Mouse (Mus musculus): ENCODE measurements around the gene Grin2b. TPM values are rescaled to one million over a fixed set of nuclear protein-coding genes. Genes with fewer than 3 reads are reported as not detected.

The Grin2b gene
- polyA plus RNA-seq (2014; fragmentation: Nextera tagmentation; extraction: Ambion mirVana), result 58.1 and 87.8 TPM in 2 replicates

- Histone ChIP-seq H3K4me1 (ENCODE audit: control insufficient read depth, insufficient read depth, low read length) (peaks cover 7% of the 10 kb centered on the region), H3K27ac (ENCODE audit: low read depth, low read length) (peak within 1 kb of the TSS; percentile 91), H3K9me3 (ENCODE audit: control insufficient read depth, low read length) (no peaks in the 10 kb centered on the region), H3K4me2 (ENCODE audit: low read depth, low read length) (peak within 1 kb of the TSS; percentile 72), H3K36me3 (ENCODE audit: control insufficient read depth, insufficient read depth, low read length) (no peaks in the 10 kb centered on the region), H3K9ac (replicated peaks; ENCODE audit: low read depth, low read length) (peak within 1 kb of the TSS; percentile 72), H3K27me3 (ENCODE audit: control insufficient read depth, insufficient read depth, low read length) (no peaks in the 10 kb centered on the region), H3K4me3 (ENCODE audit: low read depth, low read length) (peak within 1 kb of the TSS; percentile 46)
- 2% methylated on average over 25 of the region's 30 CpGs for WGBS
- ATAC-seq (ENCODE audit: low read depth), result peak; percentile 85
Observed at GRCm38 (mm10) chr6:136173191-136173896, at the start of gene Grin2b. Grin2b (minus strand) TSS chr6:136173511.

- Histone ChIP-seq H3K4me1 (ENCODE audit: control insufficient read depth, insufficient read depth, low read length) (no peaks in the 10 kb centered on the region), H3K4me2 (ENCODE audit: low read depth, low read length) (no peak overlapping the region), H3K27ac (ENCODE audit: low read depth, low read length) (no peak overlapping the region), H3K36me3 (ENCODE audit: control insufficient read depth, insufficient read depth, low read length) (no peaks in the 10 kb centered on the region), H3K9ac (replicated peaks; ENCODE audit: low read depth, low read length) (no peak overlapping the region), H3K27me3 (ENCODE audit: control insufficient read depth, insufficient read depth, low read length) (no peaks in the 10 kb centered on the region), H3K9me3 (ENCODE audit: control insufficient read depth, low read length) (no peaks in the 10 kb centered on the region), H3K4me3 (ENCODE audit: low read depth, low read length) (no peak overlapping the region)
- ATAC-seq (ENCODE audit: low read depth), result no peak
- WGBS, result 90% methylated on average over 3 of the region's 3 CpGs
Observed at GRCm38 (mm10) chr6:136221894-136222293, 48.6 kb upstream of the Grin2b start.

GRCm38 (mm10) chr6:136210442-136210841 lies 37.1 kb upstream of the Grin2b start:
- H3K9me3 ChIP-seq (ENCODE audit: control insufficient read depth, low read length), result no peaks in the 10 kb centered on the region
- H3K4me3 ChIP-seq (ENCODE audit: low read depth, low read length), result no peak overlapping the region
- WGBS, result 38% methylated on average over 3 of the region's 3 CpGs
- no peak overlapping the region for H3K27ac ChIP-seq (ENCODE audit: low read depth, low read length)
- no peaks in the 10 kb centered on the region for H3K27me3 ChIP-seq (ENCODE audit: control insufficient read depth, insufficient read depth, low read length)
- H3K36me3 ChIP-seq (ENCODE audit: control insufficient read depth, insufficient read depth, low read length), result no peaks in the 10 kb centered on the region
- no peaks in the 10 kb centered on the region for H3K4me1 ChIP-seq (ENCODE audit: control insufficient read depth, insufficient read depth, low read length)
- peak; percentile 54; the same call in 1 of the 2 replicates for ATAC-seq (ENCODE audit: low read depth)
- no peak overlapping the region for H3K4me2 ChIP-seq (ENCODE audit: low read depth, low read length)
- no peak overlapping the region for H3K9ac ChIP-seq (replicated peaks; ENCODE audit: low read depth, low read length)

DNA sequence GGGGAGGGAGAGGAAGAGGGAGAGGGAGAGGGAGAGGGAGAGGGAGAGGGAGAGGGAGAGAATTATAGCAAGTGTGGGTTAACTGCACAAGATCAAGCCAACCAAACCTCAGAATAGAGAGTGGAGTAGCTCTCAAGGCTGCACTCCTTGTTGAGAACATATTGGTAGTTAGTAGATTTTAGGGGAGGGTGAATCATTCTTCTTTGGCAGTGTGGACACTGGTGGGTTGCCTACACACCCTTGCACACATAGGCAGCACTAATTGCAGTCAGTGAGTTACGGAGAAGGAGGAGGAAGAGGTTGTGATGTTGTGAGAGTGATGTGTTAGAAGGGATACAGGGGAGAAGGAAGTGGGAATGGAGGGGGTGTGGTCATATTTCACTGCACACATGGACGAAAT lies 26.5 kb upstream of the Grin2b start:
- H3K4me3 ChIP-seq (ENCODE audit: low read depth, low read length), result no peak overlapping the region
- no peaks in the 10 kb centered on the region for H3K27me3 ChIP-seq (ENCODE audit: control insufficient read depth, insufficient read depth, low read length)
- no peak overlapping the region for H3K9ac ChIP-seq (replicated peaks; ENCODE audit: low read depth, low read length)
- H3K9me3 ChIP-seq (ENCODE audit: control insufficient read depth, low read length), result no peaks in the 10 kb centered on the region
- no peak for ATAC-seq (ENCODE audit: low read depth)
- no peaks in the 10 kb centered on the region for H3K4me1 ChIP-seq (ENCODE audit: control insufficient read depth, insufficient read depth, low read length)
- H3K27ac ChIP-seq (ENCODE audit: low read depth, low read length), result no peak overlapping the region
- WGBS, result 86% methylated on average over 2 of the region's 2 CpGs
- no peaks in the 10 kb centered on the region for H3K36me3 ChIP-seq (ENCODE audit: control insufficient read depth, insufficient read depth, low read length)
- no peak overlapping the region for H3K4me2 ChIP-seq (ENCODE audit: low read depth, low read length)

DNA sequence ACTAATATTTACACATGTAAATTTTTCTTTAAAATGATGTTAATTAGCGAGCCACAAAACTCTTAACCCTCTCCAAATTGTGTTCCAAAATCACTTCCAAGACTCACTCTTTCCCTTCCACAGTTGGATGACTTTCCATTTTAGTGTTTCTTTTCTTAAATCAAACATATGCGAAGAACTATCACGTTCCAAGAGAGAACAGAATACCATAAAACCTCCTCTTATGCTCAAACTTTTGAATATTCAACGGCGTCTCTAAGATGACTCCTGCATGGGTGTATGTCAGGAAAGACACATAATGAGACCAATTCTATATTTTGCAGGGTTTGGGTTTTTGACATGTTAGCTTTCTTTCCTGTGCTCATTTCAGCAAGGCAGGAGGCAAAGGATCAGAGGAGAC lies 21.3 kb upstream of the Grin2b start:
- no peaks in the 10 kb centered on the region for H3K9me3 ChIP-seq (ENCODE audit: control insufficient read depth, low read length)
- no peaks in the 10 kb centered on the region for H3K4me1 ChIP-seq (ENCODE audit: control insufficient read depth, insufficient read depth, low read length)
- no peak overlapping the region for H3K4me2 ChIP-seq (ENCODE audit: low read depth, low read length)
- no peak overlapping the region for H3K9ac ChIP-seq (replicated peaks; ENCODE audit: low read depth, low read length)
- H3K27me3 ChIP-seq (ENCODE audit: control insufficient read depth, insufficient read depth, low read length), result no peaks in the 10 kb centered on the region
- ATAC-seq (ENCODE audit: low read depth), result no peak
- WGBS, result 88% methylated on average over 5 of the region's 5 CpGs
- no peak overlapping the region for H3K4me3 ChIP-seq (ENCODE audit: low read depth, low read length)
- H3K27ac ChIP-seq (ENCODE audit: low read depth, low read length), result no peak overlapping the region
- H3K36me3 ChIP-seq (ENCODE audit: control insufficient read depth, insufficient read depth, low read length), result no peaks in the 10 kb centered on the region

GRCm38 (mm10) chr6:136178066-136178465 lies 4.8 kb upstream of the Grin2b start:
- no peak for ATAC-seq (ENCODE audit: low read depth)
- H3K27me3 ChIP-seq (ENCODE audit: control insufficient read depth, insufficient read depth, low read length), result no peaks in the 10 kb centered on the region
- 89% methylated on average over 9 of the region's 9 CpGs for WGBS
- no peaks in the 10 kb centered on the region for H3K36me3 ChIP-seq (ENCODE audit: control insufficient read depth, insufficient read depth, low read length)
- H3K9ac ChIP-seq (replicated peaks; ENCODE audit: low read depth, low read length), result no peak overlapping the region
- H3K4me2 ChIP-seq (ENCODE audit: low read depth, low read length), result no peak overlapping the region
- no peak overlapping the region for H3K27ac ChIP-seq (ENCODE audit: low read depth, low read length)
- H3K4me1 ChIP-seq (ENCODE audit: control insufficient read depth, insufficient read depth, low read length), result no peaks in the 10 kb centered on the region
- H3K9me3 ChIP-seq (ENCODE audit: control insufficient read depth, low read length), result no peaks in the 10 kb centered on the region
- H3K4me3 ChIP-seq (ENCODE audit: low read depth, low read length), result no peak overlapping the region

DNA sequence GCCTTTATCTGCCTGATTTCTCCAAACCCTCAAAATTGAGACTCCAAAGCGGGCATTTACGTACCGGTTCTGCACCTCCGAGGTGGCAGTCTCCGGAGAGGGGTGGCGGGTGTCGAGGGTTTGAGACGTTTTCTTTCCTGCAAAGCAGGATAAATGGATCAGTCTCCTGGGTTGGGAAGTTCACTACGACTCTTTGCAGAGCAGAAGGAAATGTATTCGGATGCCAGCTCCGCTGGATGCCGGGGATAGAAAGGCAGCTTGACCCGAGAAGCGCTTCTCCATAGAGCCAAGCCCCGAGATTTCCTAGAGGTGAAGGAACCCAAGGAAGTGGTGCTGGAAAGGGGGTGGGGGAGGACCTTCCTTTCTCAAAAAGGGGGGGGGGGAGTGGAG lies 515 bp downstream of the Grin2b start:
- Histone ChIP-seq H3K9ac (replicated peaks; ENCODE audit: low read depth, low read length) (peak overlapping the region; percentile 72), H3K9me3 (ENCODE audit: control insufficient read depth, low read length) (no peaks in the 10 kb centered on the region), H3K36me3 (ENCODE audit: control insufficient read depth, insufficient read depth, low read length) (no peaks in the 10 kb centered on the region), H3K27ac (ENCODE audit: low read depth, low read length) (peak overlapping the region; percentile 91), H3K4me2 (ENCODE audit: low read depth, low read length) (peak overlapping the region; percentile 72), H3K4me3 (ENCODE audit: low read depth, low read length) (peak overlapping the region; percentile 46), H3K27me3 (ENCODE audit: control insufficient read depth, insufficient read depth, low read length) (no peaks in the 10 kb centered on the region), H3K4me1 (ENCODE audit: control insufficient read depth, insufficient read depth, low read length) (peaks cover 7% of the 10 kb centered on the region)
- WGBS, result 1% methylated on average over 15 of the region's 15 CpGs
- ATAC-seq (ENCODE audit: low read depth), result no peak; the same call in none of the 2 replicates

DNA sequence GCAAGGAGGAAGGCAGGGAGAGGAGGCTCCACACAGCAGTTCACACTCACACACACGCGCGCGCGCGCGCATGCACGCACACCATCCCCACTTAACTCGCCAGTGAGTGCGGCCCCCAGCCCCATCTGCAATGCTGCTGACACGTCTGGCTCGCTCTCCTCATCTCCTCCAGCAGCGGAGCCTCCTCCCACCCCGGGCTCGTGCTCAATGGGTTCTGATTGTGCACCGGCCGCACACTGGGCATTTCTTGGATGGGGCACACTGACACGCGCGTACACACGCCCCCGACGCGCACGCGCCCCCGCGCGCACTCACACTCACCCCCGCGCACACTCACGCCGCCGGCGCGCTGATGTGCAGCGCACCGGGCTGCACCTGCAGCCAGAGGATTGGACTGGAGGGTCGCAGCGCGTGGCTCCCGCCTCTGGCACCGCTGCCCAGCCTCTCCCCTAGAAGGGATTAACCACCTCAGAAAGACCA lies 1.1 kb downstream of the Grin2b start:
- peak overlapping the region; percentile 72 for H3K9ac ChIP-seq (replicated peaks; ENCODE audit: low read depth, low read length)
- H3K9me3 ChIP-seq (ENCODE audit: control insufficient read depth, low read length), result no peaks in the 10 kb centered on the region
- peak overlapping the region; percentile 72 for H3K4me2 ChIP-seq (ENCODE audit: low read depth, low read length)
- WGBS, result 0% methylated on average over 43 of the region's 43 CpGs
- H3K36me3 ChIP-seq (ENCODE audit: control insufficient read depth, insufficient read depth, low read length), result no peaks in the 10 kb centered on the region
- H3K27ac ChIP-seq (ENCODE audit: low read depth, low read length), result peak overlapping the region; percentile 91
- peaks cover 8% of the 10 kb centered on the region for H3K4me1 ChIP-seq (ENCODE audit: control insufficient read depth, insufficient read depth, low read length)
- H3K27me3 ChIP-seq (ENCODE audit: control insufficient read depth, insufficient read depth, low read length), result no peaks in the 10 kb centered on the region
- peak; percentile 86 for ATAC-seq (ENCODE audit: low read depth)
- H3K4me3 ChIP-seq (ENCODE audit: low read depth, low read length), result peak overlapping the region; percentile 46

- H3K36me3 ChIP-seq (ENCODE audit: control insufficient read depth, insufficient read depth, low read length), result no peaks in the 10 kb centered on the region
- no peaks in the 10 kb centered on the region for H3K9me3 ChIP-seq (ENCODE audit: control insufficient read depth, low read length)
- ATAC-seq (ENCODE audit: low read depth), result no peak
- 13% methylated on average over 7 of the region's 7 CpGs for WGBS
- H3K27ac ChIP-seq (ENCODE audit: low read depth, low read length), result peak overlapping the region; percentile 91; the same call in 1 of the 2 replicates
- H3K9ac ChIP-seq (replicated peaks; ENCODE audit: low read depth, low read length), result peak overlapping the region; percentile 72
- no peaks in the 10 kb centered on the region for H3K27me3 ChIP-seq (ENCODE audit: control insufficient read depth, insufficient read depth, low read length)
- H3K4me3 ChIP-seq (ENCODE audit: low read depth, low read length), result peak overlapping the region; percentile 46
- peaks cover 14% of the 10 kb centered on the region for H3K4me1 ChIP-seq (ENCODE audit: control insufficient read depth, insufficient read depth, low read length)
- H3K4me2 ChIP-seq (ENCODE audit: low read depth, low read length), result peak overlapping the region; percentile 72
Observed at GRCm38 (mm10) chr6:136171343-136171742, 2.0 kb downstream of the Grin2b start.

Measured in neural tube, embryonic 14.5 days (tissue).